Mouse (Mus musculus) activated CD4-positive, CD25-positive, alpha-beta regulatory T cell, adult 4 months (primary cell): ENCODE results near the gene Thsd4. TPM values are rescaled to one million over a fixed set of nuclear protein-coding genes. Genes with fewer than 3 reads are reported as not detected.

Source experiments
- ATAC-seq: one replicate; pipeline ENCODE4 v1.8.0; 2017
- polyA plus RNA-seq, 2 experiments: library from polyadenylated mRNA; unstranded; fragments of 100-300 nt; shearing (Covaris generic); gene quantifications; one replicate each; pipeline ENCODE4 v1.2.1; 2017

The Thsd4 gene
- polyA plus RNA-seq, 2 experiments from 2014 or later = not detected

- no peak for ATAC-seq
These were observed 5.5 kb downstream of the Thsd4 start for GRCm38 (mm10) chr9:60516379-60516778.

DNA sequence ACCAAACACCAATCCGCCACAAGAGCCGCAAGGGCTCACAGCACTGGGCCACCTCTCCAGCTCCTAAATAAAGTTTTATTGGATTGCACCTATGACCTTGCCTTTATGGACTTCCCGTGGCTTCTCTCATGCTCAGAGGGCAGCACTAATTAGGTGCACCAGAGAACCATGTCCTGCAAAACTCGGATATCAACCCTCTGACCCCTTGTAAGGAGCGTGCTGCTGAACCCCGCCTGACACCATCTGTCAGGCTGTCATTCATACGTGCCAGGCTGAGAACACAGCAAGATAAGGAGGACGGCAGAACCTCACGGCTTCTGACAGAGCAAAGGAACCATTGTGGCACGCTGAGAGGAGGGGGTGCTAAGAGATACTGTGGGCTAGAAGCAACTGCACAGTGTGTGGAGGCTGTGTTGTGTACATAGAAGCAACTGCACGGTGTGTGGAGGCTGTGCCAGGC is 8.5 kb downstream of the Thsd4 start:
- ATAC-seq = no peak

DNA sequence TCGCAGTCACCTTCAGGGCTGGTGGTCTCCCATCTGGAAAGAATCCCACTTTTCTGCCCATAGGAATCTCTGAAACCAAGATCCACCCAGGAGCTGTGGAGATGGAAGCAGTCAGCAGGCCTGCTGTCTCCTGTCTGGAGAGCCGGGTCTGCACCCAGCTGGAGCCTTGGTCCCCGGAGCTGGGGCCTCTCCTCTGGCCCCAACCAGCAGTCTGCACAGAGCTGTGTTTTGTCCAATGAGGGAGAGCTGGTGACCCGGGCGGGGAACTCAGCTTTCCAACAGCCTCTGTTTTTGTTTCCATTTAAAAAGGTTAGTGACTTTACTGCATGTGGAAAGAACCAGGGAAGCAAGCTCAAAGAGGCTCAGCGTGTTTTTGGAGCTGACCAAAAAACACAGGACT is 11.0 kb downstream of the Thsd4 start:
- ATAC-seq = no peak

GRCm38 (mm10) chr9:60506136-60506535 is 15.7 kb downstream of the Thsd4 start:
- no peak for ATAC-seq

DNA sequence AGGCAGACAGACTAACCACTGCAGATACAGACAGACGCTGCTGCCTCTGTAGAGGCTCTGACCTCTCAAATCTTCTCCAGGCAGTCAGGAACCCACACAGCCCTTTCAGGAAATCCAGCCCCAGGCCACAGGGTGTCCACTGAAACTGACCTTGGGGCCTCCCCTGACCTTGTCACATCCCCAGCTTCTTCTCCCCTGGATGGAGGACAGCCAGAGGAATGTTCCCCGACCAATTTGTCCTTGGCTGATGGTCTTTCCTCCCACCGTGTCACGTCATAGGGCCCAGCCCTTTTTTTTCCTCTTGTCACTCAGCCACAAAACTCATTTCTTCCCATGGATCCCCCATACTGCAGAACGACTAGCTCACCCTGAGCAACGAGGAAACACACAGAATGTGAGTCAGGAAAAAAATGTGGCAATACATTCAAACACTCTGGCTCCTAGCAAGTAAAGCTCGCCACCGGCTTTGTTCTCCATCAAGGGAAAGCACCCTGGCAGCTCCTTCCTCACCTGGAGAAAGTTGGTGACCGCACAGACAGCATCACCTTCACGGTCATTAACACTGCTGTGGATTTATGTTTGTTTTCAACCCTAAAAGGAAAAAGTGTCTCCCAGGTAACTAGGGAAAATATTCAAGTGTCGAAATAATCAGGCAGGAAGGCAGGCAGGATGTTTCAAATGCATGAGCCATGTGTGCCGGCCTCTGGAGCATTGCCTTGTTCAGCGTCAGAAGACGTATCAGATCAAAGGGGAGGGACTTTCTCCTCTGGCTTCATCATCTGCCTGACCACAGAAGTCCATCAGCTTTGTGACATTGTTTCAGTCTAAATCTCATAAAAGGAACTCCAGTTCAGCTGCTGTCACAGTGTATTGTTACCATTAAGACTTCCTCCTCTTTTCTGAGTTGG is 17.2 kb downstream of the Thsd4 start:
- ATAC-seq = no peak

DNA sequence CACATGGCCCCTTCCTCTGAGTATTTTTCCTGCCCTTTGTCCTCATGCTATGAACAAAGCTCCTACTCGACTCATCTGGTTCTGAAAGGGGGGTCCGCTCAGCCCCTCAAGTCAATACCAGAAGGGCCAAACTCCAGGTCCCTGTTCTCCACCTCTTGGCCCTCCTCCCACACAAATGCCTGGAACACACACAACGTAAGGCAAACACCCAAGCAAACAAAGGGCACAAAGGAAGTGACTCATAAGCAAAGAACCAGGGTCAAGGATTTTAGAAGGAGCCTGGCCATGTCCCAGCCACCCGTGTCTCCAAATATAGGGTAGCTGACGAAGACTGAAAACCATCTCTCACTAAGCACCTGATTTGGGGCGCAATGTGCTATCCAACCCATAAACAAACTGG is 19.6 kb downstream of the Thsd4 start:
- no peak for ATAC-seq

- no peak for ATAC-seq
These were observed 20.2 kb downstream of the Thsd4 start for GRCm38 (mm10) chr9:60501504-60502179.

DNA sequence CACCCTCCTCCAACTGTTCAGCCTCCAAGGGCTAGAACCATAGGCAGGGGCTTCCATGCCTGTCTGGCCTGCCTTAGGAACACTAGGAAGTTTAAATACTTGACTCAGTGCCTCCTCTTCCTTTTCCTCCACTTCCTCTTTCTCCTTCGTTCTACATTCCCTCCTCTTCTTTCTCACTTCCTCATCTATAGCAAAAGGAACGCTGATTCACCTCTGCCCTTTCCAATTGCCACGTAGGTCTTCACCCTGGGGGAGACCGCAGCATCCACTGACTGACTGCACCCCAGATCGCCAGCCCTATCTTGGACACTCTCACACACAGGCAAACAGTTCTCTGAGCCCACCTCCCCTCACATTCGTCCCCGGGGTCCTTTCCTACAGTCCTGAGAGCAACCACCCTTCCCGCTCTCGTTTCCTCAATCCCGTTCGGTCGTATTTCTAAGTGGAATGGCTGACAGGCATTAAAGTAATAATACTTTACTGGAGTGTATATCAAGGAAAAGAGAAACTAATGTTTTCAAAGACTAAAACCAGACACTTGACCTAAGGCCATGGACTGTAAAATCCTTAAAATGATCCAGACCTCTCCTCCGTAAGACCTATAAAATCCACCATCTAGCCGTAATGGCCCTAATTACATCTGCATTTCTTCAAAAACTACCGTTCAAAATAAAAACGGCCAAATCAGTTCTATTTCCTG is 29.4 kb downstream of the Thsd4 start:
- no peak for ATAC-seq

DNA sequence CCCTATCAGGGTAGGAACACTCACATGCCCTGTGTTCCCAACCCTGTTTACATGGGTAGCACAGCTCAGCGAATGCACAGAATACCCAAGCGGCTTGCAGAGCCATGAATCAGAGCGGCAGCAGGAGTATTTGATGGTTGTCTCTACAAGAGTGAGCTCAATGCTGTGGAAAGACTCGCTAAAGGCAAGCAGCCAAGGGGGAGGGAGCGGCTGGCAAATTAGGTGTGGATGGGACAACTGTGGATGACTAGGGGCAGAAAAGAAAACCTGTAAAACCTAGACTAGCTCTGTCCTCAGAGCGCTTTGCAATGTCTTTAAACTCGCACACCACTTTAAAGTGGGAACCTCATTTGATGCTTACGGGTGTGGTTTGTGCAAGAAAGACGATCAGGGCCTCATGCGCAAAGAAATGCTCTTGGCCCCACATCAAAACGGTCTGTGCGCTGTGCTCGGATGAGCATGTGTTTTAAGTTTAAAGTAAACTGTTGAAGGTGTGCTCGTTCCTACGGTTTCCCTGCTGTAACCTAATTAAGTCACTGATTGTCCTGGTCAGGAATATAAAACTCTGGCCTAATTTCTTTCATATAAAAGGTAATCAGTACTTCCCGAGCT is 30.3 kb downstream of the Thsd4 start:
- no peak for ATAC-seq

- no peak for ATAC-seq
These were observed 30.8 kb downstream of the Thsd4 start for GRCm38 (mm10) chr9:60491079-60491478.

GRCm38 (mm10) chr9:60488816-60489215 is 33.0 kb downstream of the Thsd4 start:
- ATAC-seq = no peak

DNA sequence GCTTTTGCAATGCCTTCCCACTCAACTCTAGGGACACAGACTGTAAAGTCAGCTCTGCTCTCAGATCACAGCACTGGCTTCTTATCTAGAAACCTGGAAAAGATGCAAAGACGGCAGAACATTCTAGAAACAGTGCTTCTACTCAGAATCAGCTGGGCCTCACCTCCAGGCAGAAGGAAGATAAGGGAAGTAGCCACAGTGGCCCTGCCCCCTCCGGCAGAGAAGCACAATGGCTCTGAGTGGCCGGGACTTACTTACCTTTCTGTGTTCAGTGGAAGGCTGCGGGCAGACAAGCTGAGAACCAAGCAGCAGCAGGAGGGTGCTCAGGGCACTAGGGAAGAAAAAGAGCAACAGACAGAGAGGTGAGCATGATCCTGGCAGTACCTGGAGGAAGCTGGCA is 39.7 kb downstream of the Thsd4 start:
- no peak for ATAC-seq

DNA sequence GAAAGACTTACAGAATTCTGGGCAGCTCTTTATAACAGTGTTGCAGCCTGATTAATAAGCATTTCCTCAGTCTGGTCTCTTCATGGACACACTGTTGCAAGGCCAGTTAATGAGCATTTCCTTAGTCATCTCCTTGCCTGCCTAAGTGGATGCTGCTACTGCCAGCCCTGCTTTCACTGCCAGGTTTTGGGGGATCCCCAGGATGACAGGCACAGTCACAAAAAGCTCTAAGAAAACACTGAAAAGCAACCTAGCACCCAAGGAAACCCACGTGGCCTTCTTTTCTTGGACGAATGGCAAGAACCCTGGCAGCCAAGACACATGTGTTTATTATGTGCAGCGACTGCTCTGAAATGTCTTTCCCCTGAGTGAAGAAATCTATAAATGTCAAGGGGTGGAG is 41.8 kb downstream of the Thsd4 start:
- no peak for ATAC-seq

GRCm38 (mm10) chr9:60478806-60479205 is 43.0 kb downstream of the Thsd4 start:
- no peak for ATAC-seq

DNA sequence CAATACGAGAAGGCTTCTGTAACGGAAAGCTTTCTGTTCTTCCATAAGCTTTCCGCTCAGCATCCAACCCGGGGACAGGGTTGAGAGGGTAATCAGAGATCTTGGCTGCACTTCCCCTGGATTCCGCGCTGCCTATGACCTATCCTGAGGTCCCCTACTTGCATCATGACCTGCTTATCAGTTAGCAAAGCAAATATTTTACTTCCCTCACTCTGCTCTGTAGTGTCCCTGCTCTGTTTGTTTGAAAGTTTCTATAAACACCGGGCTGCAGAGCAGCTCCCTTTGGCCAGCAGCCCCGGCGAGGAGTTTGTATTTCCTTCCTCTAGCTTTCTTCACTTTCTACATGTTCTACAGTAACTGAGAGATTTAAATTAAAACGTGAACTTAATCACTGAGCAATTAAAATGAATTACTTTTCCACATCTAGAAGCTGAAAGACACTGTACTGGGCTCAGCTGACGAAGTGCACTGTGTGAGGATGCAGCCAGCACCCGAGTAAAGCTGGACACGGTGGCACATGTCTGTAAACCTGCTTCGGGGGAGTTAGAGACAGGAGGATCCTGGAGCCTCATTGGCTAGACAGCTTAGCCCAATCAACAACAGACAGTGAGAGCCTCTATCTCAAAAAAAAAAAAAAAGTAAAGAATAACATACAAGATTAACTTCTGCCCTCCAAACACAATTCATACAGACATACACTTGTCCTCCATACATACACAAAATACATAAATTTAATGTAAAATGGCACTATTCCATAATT is 43.7 kb downstream of the Thsd4 start:
- no peak for ATAC-seq

GRCm38 (mm10) chr9:60460010-60460982 is 61.5 kb downstream of the Thsd4 start:
- ATAC-seq = no peak

- ATAC-seq = no peak
These were observed 63.3 kb downstream of the Thsd4 start for GRCm38 (mm10) chr9:60458468-60458962.

- no peak for ATAC-seq
These were observed 64.3 kb downstream of the Thsd4 start for GRCm38 (mm10) chr9:60457359-60458210.

- ATAC-seq = no peak
These were observed 65.2 kb downstream of the Thsd4 start for GRCm38 (mm10) chr9:60456651-60457050.
